Mouse (Mus musculus): ENCODE results near the gene Prx.

DNA sequence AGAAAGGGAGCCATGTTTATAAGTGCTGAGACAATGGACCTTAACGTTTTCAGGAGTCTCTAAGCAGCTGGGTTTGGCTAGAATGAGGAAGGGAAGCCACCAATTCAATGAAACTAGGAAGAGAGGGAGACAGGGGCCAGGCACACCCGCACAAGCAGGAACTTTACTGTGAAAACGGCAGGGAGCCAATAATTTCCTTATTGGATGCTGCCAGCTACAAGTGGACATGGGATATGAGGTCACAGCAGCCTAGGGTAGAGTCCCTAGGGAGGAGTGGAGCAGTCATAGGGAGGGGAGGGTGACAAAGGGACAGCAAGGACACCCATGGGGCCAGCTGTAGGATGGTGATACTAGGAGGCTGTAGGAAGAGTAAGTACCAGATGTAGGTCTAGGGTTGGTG, 6.1 kb upstream of the Prx start:
- TF ChIP-seq POLR2A (IDR thresholded peaks at IDR 0.05; ENCODE audit: insufficient read depth, low read depth, low read length) (no peak), CTCF (IDR thresholded peaks at IDR 0.05; ENCODE audit: insufficient read depth, low read depth, low read length) (no peak)
